Mouse (Mus musculus) CD4-positive, CD25-positive, alpha-beta regulatory T cell (primary cell): ENCODE data around the gene Gm30191. TPM values are rescaled to one million over a fixed set of nuclear protein-coding genes. Genes with fewer than 3 reads are reported as not detected.

Source experiments
- polyA plus RNA-seq: library from polyadenylated mRNA; unstranded; fragments of 100-300 nt; shearing (Covaris generic); gene quantifications from one replicate; pipeline ENCODE4 v1.2.1, GENCODE M21; 2017

Gm30191 gene
- polyA plus RNA-seq, result not detected

DNA sequence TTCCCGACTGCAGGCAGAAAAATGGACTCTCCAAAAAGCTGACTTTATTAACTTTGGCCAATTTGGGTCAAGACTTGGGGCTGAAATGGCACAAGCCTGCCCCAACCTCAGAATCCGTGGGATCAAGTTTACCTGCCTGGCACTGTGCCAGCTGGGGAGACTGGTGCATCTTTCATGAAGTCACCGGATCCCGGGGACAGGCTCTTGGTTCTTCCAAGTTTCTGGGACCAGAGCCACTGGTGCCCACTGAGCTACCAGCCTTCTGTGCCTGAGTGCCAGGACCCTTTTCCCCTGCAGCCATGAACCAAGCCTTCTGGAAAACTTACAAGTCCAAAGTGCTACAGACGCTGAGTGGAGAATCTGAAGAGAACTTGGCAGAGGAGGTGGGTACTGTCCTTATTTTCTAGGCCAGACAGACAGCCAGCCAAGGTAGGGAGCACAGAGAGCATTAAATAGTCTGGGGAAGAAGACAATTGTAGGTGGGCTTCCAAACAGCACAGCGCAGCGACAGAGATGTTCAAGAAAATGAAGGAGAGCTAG lies at the start of gene Gm30191:
Gene Gm30191, plus strand, starts transcription at position 217 of the 540 bp plus-strand sequence.

GRCm38 (mm10) chr4:134202904-134203303 lies 43.8 kb upstream of the Gm30191 start, which contains the start of gene Gm7534:
Gene Gm7534 (minus strand): TSS chr4:134203004.

DNA sequence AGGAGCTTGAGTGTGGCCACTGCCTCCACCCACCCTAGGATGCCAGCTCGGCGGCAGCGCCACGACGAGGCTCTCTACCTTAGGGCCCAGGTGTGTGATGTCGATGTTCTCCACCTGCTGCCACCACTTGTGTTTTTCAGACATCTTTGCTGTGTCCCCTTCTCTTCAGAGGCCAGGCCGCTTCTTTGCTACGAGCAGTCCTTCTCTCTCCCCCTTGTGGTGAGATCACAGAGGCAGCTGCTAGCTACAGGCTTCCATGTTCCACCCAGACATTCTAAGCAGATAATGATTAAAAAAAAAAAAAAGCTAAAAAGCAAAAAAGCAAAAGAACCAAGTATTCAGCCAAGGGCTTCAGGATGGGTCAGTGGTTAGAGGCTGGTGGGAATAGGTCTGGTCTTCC lies 19.5 kb upstream of the Gm30191 start, which contains the start of gene Catsper4:
Gene Catsper4, minus strand, starts transcription at position 190 of the 400 bp plus-strand sequence.

DNA sequence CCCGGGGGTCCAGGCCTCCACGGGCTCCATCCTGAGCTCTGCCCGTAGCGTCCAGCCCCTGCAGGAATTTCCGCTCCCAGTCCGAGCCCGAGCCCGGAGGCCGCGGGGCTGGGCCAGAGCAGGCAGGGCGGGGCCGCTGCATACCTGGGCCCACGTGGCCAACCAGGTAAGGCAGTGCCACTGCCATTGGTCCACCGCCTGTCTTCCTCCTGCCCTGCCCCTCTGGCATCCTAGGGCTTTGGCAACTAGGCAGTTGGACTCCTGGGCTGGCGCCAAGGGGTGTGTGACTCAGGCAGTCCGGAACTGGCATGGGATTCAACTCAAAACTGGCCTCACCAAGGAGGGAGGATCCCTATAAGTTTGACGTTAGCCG lies 8.5 kb upstream of the Gm30191 start, which contains the start of gene Cnksr1:
Gene Cnksr1, minus strand, starts transcription at position 121 of the 373 bp plus-strand sequence.

GRCm38 (mm10) chr4:134243516-134244250 lies 3.1 kb upstream of the Gm30191 start, which contains the start of gene E130218I03Rik:
Gene E130218I03Rik (plus strand): TSS chr4:134243662.

GRCm38 (mm10) chr4:134245148-134245843 lies 1.4 kb upstream of the Gm30191 start, which contains the start of gene Zfp593:
Gene Zfp593 (minus strand): TSS chr4:134245592.

GRCm38 (mm10) chr4:134253722-134254324 lies 7.1 kb downstream of the Gm30191 start, which contains the start of gene Grrp1:
Gene Grrp1 (minus strand): TSS chr4:134254106.

DNA sequence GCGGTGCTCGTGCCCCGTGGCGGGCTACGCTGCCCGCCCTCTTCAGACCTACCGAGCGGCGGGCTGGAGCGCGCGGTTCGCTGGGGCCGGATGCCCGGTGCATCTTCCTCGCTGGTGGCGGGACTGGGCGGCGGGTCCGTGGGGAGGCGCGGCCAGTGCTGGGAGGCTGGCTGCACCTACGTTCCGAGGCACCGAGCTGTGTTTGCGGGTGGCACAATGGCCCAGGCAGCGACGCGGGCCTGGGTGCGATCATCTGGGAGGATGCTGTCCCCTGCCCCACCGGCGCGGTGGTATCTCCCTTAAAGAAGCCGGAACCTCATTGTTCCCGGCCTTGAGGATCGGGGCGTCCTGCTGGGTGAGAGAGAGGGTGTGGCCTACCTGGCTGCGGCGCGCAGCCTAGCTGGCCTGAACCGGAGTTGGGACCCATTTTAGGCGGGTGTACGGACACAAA lies 40.9 kb downstream of the Gm30191 start, which contains the start of gene Pdik1l:
Gene Pdik1l, minus strand, starts transcription at position 321 of the 451 bp plus-strand sequence.

Other genes starting within 250 kb of the Gm30191 start
- 30.3 TPM for gene Dhdds, start 246.0 kb upstream of the Gm30191 start, polyA plus RNA-seq
- not detected for gene Lin28a, start 228.1 kb upstream of the Gm30191 start, polyA plus RNA-seq
- 1.1 TPM for gene Zfp683, start 193.1 kb upstream of the Gm30191 start, polyA plus RNA-seq
- 16.0 TPM for gene Crybg2, start 186.1 kb upstream of the Gm30191 start, polyA plus RNA-seq
- gene Cd52, start 151.9 kb upstream of the Gm30191 start, polyA plus RNA-seq, result 2,735 TPM
- gene Ubxn11, start 144.4 kb upstream of the Gm30191 start, polyA plus RNA-seq, result 64.4 TPM
- 1,392 TPM for gene Sh3bgrl3, start 118.1 kb upstream of the Gm30191 start, polyA plus RNA-seq
- gene Cep85, start 59.8 kb upstream of the Gm30191 start, polyA plus RNA-seq, result 38.4 TPM
- gene Gm7534, start 43.9 kb upstream of the Gm30191 start, polyA plus RNA-seq, result not detected
- gene Catsper4, start 19.6 kb upstream of the Gm30191 start, polyA plus RNA-seq, result not detected
- 0.12 TPM for gene Cnksr1, start 8.5 kb upstream of the Gm30191 start, polyA plus RNA-seq
- gene E130218I03Rik, start 3.3 kb upstream of the Gm30191 start, polyA plus RNA-seq, result 9.3 TPM
- gene Zfp593, start 1.3 kb upstream of the Gm30191 start, polyA plus RNA-seq, result 23.6 TPM
- gene Grrp1, start 7.2 kb downstream of the Gm30191 start, polyA plus RNA-seq, result not detected
- gene Pdik1l, start 41.0 kb downstream of the Gm30191 start, polyA plus RNA-seq, result 17.7 TPM
- not detected for gene Trim63, start 68.2 kb downstream of the Gm30191 start, polyA plus RNA-seq
- 0.28 TPM for gene Slc30a2, start 96.2 kb downstream of the Gm30191 start, polyA plus RNA-seq
- gene Extl1, start 136.9 kb downstream of the Gm30191 start, polyA plus RNA-seq, result 1.2 TPM
- gene Pafah2, start 149.4 kb downstream of the Gm30191 start, polyA plus RNA-seq, result 1.8 TPM
- gene Stmn1, start 221.4 kb downstream of the Gm30191 start, polyA plus RNA-seq, result 62.6 TPM
- gene Paqr7, start 249.8 kb downstream of the Gm30191 start, polyA plus RNA-seq, result 24.0 TPM